In the genomic region with DNA sequence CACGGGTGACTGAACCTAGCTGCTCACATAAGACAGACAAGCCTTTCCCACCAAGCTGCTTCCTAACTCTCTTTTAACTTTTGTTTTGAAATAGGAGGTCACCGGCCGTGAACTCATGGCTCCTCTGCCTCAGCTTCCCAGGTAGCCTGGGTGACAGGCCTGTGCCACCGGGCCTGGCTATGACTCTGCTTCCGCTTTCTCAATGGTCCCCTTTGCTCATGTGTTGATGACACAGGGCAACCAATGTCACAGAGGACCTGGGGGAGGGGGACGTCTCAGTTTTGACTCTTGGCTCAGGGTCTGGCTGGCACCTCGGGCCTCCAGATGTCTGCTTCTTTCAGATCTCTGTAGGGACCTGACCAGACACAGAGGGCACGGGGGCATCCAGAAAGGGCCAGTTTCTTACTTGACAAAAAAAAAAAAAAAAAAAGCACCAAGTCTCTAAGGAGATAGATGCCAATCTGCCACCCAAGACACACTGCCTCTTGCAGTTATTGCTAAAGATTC, we compare ENCODE assay signal across 22 mouse cellular contexts. TPM values are rescaled to one million over a fixed set of nuclear protein-coding genes. Genes with fewer than 3 reads are reported as not detected.
"Had no signal": no experiment of that assay in that cellular context is flagged by ENCODE, and none has a peak within 500 bp of the region (broad histone marks: within the 10 kb centered on the region; RNA-seq: fewer than 3 reads in every experiment).

No protein-coding gene starts in this region.

- H3K4me1 ChIP-seq: limb, embryonic 12.5 days; liver, embryonic 15.5 days; neural tube, embryonic 15.5 days; stomach, embryonic 15.5 days had no signal

- H3K9me3 ChIP-seq: limb, embryonic 12.5 days; liver, embryonic 15.5 days; midbrain, embryonic 10.5 days; neural tube, embryonic 15.5 days; stomach, embryonic 15.5 days had no signal

- DNase-seq: liver; lung, adult 2 months; lung, postnatal 36 days; midbrain, embryonic 14.5 days; retina, postnatal 1 day; right cerebral cortex, postnatal 4 days; thymus, adult 2 months; thymus, postnatal 36 days had no signal

- H3K4me3 ChIP-seq: layer of hippocampus, adult 2 months; limb, embryonic 12.5 days; liver, embryonic 15.5 days; midbrain, embryonic 10.5 days; myocyte; neural tube, embryonic 15.5 days; stomach, embryonic 15.5 days had no signal

- ATAC-seq: lung, postnatal 0 days had no signal

- H3K36me3 ChIP-seq: limb, embryonic 12.5 days; liver, embryonic 15.5 days; midbrain, embryonic 10.5 days; neural tube, embryonic 15.5 days; stomach, embryonic 15.5 days had no signal

- H3K9ac ChIP-seq: limb, embryonic 12.5 days; liver, embryonic 15.5 days; neural tube, embryonic 15.5 days; stomach, embryonic 15.5 days had no signal

- H3K27me3 ChIP-seq: limb, embryonic 12.5 days; neural tube, embryonic 15.5 days; stomach, embryonic 15.5 days had no signal

- H3K4me2 ChIP-seq: limb, embryonic 12.5 days; liver, embryonic 15.5 days; neural tube, embryonic 15.5 days; stomach, embryonic 15.5 days had no signal

- H3K27ac ChIP-seq: kidney, postnatal 0 days; layer of hippocampus, adult 2 months; limb, embryonic 12.5 days; liver, embryonic 15.5 days; neural tube, embryonic 15.5 days; stomach, embryonic 15.5 days had no signal

RNA-seq across cellular contexts. Expression of a gene that starts 13.5 kb away (rescaled TPM):
- total RNA-seq: layer of hippocampus, adult 2 months; layer of hippocampus, postnatal 10 days; megakaryocyte progenitor cell, adult 5-6 weeks had no signal
- polyA plus RNA-seq: kidney, postnatal 0 days; lung, adult 2 months; lung, postnatal 0 days; midbrain, embryonic 14.5 days; myocyte; neural tube, embryonic 11.5 days; spleen, adult 2 months had no signal

RNA-seq across cellular contexts. Expression of a gene that starts 20.0 kb away (rescaled TPM):
- total RNA-seq: layer of hippocampus, adult 2 months; layer of hippocampus, postnatal 10 days; left cerebral cortex, postnatal 36 days; megakaryocyte progenitor cell, adult 5-6 weeks had no signal
- polyA plus RNA-seq: midbrain, embryonic 10.5 days; midbrain, embryonic 14.5 days; myocyte; neural tube, embryonic 11.5 days; neural tube, embryonic 15.5 days had no signal
